Mouse (Mus musculus) thymus, postnatal 25 days (tissue): ENCODE results near the gene Vsig10.
A peak's percentile ranks its signal among the peaks of the same experiment; 100 is the strongest.

ENCODE experiments used
- DNase-seq: peaks from one replicate; pipeline ENCODE4 v3.0.0; 2022

The Vsig10 gene

DNA sequence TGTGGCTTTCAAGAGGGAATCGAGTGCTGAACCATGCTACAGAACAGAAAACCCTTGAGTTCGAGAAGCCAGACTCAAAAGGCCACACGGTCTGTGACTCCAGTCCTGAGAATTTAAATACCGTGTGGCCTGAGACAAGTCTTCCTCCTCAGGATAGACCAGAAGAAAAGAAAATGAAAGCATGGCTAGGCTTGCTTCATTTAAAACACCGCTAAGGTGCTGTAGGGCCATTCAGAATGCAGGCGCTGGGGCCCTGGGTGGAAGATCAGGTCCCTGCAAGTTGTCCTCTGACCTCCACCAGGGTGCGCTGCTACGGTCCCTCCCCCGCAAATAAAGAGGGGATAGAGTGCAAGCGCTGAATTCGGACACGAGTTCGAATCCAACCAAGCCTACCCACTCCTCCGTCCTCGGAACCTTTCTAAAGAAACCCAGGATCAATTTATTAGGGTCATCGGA is 69.4 kb downstream of the Vsig10 start:
- DNase-seq: peak; percentile 82

DNA sequence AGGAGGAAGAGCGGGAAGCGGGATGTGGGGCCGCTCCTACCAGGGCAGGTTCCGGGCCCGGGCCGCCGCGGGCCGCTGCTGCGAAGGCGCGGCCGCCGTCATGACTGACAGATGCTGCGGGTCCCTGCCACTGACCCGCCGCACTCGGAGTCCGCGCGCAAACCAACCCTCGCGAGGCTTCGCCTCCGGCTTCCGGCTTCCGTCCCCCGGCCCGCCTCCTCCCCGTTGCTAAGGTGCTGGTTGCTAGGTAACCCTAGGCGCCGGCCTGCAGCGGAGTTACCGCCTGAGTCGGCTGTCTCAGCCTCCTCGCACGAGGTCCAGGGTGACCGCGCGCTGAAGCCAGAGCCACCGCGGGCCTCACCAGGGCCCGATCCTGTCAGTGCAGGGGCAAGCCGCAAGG is 70.0 kb downstream of the Vsig10 start, which contains the start of gene Rfc5:
Gene Rfc5 (minus strand): TSS at position 171 of the 400 bp plus-strand sequence.
- peak; percentile 94 for DNase-seq

GRCm38 (mm10) chr5:117390895-117391294 is 72.0 kb downstream of the Vsig10 start:
- no peak for DNase-seq

DNA sequence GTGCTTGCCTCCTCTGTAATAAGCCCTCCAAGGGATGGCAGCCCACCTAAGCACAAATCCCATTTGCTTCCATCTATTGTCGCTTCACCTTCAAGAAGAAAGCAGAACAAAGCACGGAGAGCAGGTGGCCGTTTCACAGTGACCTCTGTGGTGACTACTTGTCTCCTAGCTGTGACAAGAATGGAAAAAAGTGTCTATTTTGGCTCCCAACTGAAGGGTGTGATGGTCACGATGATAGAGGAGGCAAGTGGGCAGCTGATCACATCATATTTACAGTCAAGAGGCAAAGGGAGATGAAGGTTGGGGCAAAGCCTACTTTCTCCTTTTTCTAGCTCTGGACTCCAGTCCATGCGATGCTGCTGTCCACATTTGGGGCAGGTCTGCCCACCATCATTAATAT is 77.0 kb downstream of the Vsig10 start:
- DNase-seq: no peak

DNA sequence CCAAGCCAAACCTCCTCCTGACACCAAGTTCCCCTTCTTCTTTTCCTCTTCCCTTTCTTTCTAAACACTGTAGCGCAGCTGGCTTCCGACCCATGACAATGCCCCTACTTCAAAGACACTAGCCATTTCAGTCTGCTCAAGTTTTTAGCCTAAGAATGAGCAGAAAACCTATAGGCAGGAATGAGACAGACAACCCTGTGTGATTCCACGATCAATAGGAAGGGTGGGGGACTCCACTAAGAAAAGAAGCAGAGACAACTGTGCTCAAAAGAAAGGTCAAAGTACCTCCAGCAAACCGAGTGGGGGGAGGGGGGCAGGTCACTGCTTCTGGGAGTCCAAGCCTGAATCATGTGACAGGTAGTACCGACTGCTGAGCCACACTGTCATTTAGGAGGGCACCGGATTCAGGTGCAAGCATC is 77.7 kb downstream of the Vsig10 start:
- DNase-seq: no peak

- DNase-seq: no peak
These were observed 78.5 kb downstream of the Vsig10 start for GRCm38 (mm10) chr5:117397371-117397770.

GRCm38 (mm10) chr5:117398007-117398550 is 79.2 kb downstream of the Vsig10 start:
- DNase-seq: no peak

GRCm38 (mm10) chr5:117399281-117399680 is 80.4 kb downstream of the Vsig10 start:
- no peak for DNase-seq

- no peak for DNase-seq
These were observed 84.7 kb downstream of the Vsig10 start for GRCm38 (mm10) chr5:117403609-117404008.
